Mouse (Mus musculus) bone marrow, adult 2 months (tissue): Measurements from ENCODE around the gene Washc4. TPM values are rescaled to one million over a fixed set of nuclear protein-coding genes. Genes with fewer than 3 reads are reported as not detected.

Experiments
- H3K27ac ChIP-seq: fragments of 200-500 bp; 2 replicates; pipeline ENCODE4 v1.5.1; 2012; ENCODE audit warnings: low read depth, mild to moderate bottlenecking, control low read depth, inconsistent platforms, low read length; ENCODE audit not compliant: control insufficient read depth, poor library complexity, insufficient read depth
- H3K4me1 ChIP-seq: fragments of 200-500 bp; 2 replicates; pipeline ENCODE4 v1.6.1; 2011; ENCODE audit warnings: low read length; ENCODE audit not compliant: control insufficient read depth, insufficient read depth
- H3K4me3 ChIP-seq: fragments of 200-500 bp; replicated peaks from 2 replicates; pipeline ENCODE3; 2011; ENCODE audit warnings: mild to moderate bottlenecking, low read depth, low read length, control low read depth; ENCODE audit not compliant: control insufficient read depth
- CTCF ChIP-seq: fragments of 200-500 bp; IDR thresholded peaks from 2 replicates; pipeline ENCODE4 v1.5.1; 2011; ENCODE audit warnings: low read length, control low read depth; ENCODE audit not compliant: control insufficient read depth, insufficient read depth
- POLR2A ChIP-seq: fragments of 200-500 bp; IDR thresholded peaks from 2 replicates; pipeline ENCODE4 v1.6.1; 2011; ENCODE audit warnings: low read depth, mild to moderate bottlenecking, control low read depth, low read length, borderline replicate concordance; ENCODE audit not compliant: control insufficient read depth
- WGBS: fragments of 180-500 bp; shearing (Covaris S2); methylation state at CpG from one replicate; pipeline ENCODE4 v1.1.7; 2018; 5-methylcytosine and 5-hydroxymethylcytosine counted together
- polyA plus RNA-seq: library from polyadenylated mRNA; stranded (reverse); fragments of >200 nt; gene quantifications from 2 replicates; pipeline ENCODE4 v1.2.4, GENCODE M21; 2011; ENCODE audit warnings: low replicate concordance; ENCODE audit not compliant: missing spikeins, insufficient read depth, insufficient read length

Gene Washc4
- polyA plus RNA-seq, 1 experiment: 6.6 TPM

DNA sequence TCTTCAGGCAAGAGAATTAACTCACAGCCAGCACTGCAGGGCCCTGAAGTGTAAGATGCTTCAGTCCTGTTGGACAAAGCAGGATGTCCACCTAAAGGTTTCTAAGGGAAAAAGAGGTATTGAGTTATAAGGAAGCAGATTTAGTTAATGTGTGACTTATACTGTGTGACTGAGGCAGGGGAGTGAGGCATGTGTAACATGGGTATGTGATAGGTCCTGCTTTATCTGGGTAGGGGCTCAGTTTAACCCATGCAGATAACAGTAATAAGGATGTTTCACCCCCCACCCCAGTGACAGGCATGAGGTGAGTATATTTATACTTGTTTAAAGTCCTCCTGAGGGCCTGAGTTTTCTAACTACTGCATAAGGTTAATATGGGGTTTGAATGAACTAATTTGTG, 19.5 kb downstream of the Washc4 start:
- Histone ChIP-seq H3K4me3 (no peak overlapping the region), H3K4me1 (no peaks in the 10 kb centered on the region; the same call in 1 of the 2 replicates), H3K27ac (no peak overlapping the region)
- no peak for TF ChIP-seq CTCF
- TF ChIP-seq POLR2A: no peak

GRCm38 (mm10) chr10:83565449-83566441, 22.2 kb downstream of the Washc4 start:
- TF ChIP-seq CTCF: no peak
- no peak for TF ChIP-seq POLR2A
- 59% methylated on average over 7 of the region's 7 CpGs for WGBS
- no peak overlapping the region for H3K4me3 ChIP-seq
- H3K27ac ChIP-seq: no peak overlapping the region
- no peaks in the 10 kb centered on the region for H3K4me1 ChIP-seq

DNA sequence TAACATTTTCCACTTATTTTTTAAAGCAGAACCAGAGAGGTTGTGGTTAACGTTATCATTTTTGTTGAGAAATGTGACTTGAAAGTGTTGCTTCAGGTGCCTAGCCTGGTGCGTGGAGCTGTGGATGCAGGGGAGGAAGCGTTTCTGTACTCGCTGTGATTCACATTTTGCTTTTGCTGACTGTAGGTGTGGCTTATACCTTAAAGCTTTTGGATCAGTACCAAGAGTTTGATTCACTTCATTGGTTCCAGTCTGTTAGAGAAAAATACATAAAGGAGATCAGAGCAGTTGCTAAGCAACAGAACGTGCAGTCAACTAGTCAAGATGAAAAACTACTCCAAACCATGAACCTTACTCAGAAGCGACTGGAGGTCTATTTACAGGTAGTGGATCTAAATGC, 47.2 kb downstream of the Washc4 start:
- TF ChIP-seq POLR2A (no peak), CTCF (no peak)
- WGBS: 79% methylated on average over 6 of the region's 6 CpGs
- no peaks in the 10 kb centered on the region; the same call in 1 of the 2 replicates for H3K4me1 ChIP-seq
- H3K27ac ChIP-seq: no peak overlapping the region
- no peak overlapping the region for H3K4me3 ChIP-seq

GRCm38 (mm10) chr10:83592616-83593015, 49.1 kb downstream of the Washc4 start:
- no peaks in the 10 kb centered on the region; the same call in 1 of the 2 replicates for H3K4me1 ChIP-seq

DNA sequence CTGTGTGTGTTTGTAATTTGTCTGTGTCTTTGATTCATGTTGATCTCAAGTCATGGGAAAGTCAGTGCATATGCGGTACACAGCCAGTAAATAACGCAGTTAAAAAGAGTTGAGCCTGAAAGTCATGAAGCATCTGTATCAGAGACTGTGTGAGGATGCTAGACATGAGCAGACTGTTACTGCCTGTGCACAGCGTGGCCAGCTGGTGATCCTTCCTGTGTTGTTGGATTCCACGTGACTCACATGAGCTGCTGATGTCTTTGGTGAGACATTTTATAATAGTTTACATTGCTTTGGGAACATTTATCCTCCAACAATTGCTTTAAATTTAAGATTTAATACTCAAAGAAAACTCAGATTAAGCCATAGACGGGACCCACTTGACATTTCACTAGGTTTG, 51.0 kb downstream of the Washc4 start:
- H3K4me3 ChIP-seq: no peak overlapping the region
- no peak overlapping the region for H3K27ac ChIP-seq
- WGBS: 93% methylated on average over 5 of the region's 5 CpGs
- no peaks in the 10 kb centered on the region; the same call in 1 of the 2 replicates for H3K4me1 ChIP-seq
- no peak for TF ChIP-seq POLR2A
- TF ChIP-seq CTCF: no peak

More at GRCm38 (mm10) chr10:83592616-83593015, 49.1 kb downstream of the Washc4 start:
- WGBS: 94% methylated on average over 7 of the region's 7 CpGs
- H3K27ac ChIP-seq: no peak overlapping the region
- TF ChIP-seq CTCF (no peak), POLR2A (no peak)
- no peak overlapping the region for H3K4me3 ChIP-seq

DNA sequence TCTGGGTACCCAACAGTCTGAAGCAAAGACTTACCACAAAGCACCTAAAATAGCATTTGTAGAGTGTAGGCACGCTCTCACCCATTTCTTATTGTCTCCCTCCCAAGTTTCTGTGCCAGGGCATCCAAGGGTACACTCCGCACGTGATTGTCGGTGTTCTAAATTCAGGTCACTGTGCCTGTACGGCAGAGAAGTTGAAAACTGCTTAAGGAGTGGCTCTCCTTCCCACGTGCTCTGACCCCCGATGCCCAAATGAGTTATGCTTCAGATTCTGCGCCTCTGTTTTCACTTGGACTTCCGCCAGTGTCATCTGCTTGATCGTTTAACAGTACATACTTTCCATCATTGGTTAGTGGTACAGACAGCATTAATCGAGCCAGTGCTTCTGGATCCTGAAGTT, 57.1 kb downstream of the Washc4 start:
- Histone ChIP-seq H3K4me3 (no peak overlapping the region), H3K4me1 (no peaks in the 10 kb centered on the region), H3K27ac (no peak overlapping the region)
- TF ChIP-seq POLR2A (no peak), CTCF (no peak)
- 90% methylated on average over 11 of the region's 11 CpGs for WGBS

DNA sequence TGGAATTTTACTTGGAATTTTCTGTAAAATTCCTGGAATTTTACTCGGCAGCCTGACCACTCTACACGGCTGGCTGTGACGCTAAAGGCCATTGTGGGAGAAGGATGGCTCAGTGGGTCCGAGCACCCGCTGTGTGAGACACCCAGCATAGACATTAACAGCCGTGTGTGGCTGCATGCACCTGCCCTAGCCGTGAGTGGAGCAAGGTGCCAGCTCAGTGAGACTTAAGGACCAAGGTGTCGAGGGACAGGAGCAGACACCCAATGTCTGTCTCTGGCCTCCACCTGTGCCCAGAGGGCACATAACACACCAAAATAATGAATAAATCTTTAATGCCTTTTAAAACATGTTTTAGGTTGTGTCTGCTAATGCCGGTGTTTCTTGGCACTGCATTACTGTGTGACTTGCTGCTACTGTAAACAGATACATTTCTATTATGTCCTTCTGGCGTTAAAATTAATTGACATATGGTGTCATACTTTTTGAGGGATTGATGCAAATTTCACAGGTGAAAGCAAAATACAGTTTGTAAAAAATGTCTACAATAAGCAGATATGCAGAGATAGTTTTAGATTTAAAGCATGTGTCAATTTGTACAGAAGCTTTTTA, 60.5 kb downstream of the Washc4 start:
- Histone ChIP-seq H3K4me1 (no peaks in the 10 kb centered on the region), H3K4me3 (no peak overlapping the region), H3K27ac (no peak overlapping the region)
- 88% methylated on average over 10 of the region's 10 CpGs for WGBS
- TF ChIP-seq CTCF (no peak), POLR2A (no peak)

DNA sequence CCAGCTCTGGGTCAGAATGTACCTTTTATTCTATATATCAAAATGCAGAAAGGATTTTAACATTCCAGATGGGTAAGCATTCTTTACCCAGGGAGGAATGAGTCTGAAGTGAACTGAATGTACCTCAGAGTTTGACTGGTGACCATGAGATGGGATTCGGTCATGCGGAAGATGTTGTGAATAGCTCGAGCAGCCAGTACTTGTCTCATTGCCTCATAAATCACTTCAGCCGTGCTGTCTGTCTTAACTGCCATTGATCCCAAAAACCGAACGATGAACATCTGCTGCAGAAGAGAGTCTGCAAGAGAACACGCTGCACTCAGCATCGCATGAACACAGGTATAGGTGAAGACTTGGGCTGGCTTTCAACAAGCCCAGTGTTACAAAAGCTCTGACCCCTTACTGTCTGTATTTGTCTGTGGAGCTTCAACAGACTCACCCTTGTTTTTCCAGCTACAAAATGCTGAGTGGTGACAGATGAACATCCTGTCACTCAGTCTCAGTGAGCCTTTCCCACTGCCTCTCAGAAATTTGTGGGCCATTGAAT, 62.2 kb downstream of the Washc4 start:
- 88% methylated on average over 8 of the region's 8 CpGs for WGBS
- Histone ChIP-seq H3K27ac (no peak overlapping the region), H3K4me1 (no peaks in the 10 kb centered on the region), H3K4me3 (no peak overlapping the region)
- no peak for TF ChIP-seq POLR2A
- TF ChIP-seq CTCF: no peak
